Mouse (Mus musculus): ENCODE measurements at regions not wholly inside any gene's neighbourhood (a gene's known extent, or its start where the extent isn't known, plus 50 kb on each side); places are given as distances from the start of the nearest gene placed in this dataset.

DNA sequence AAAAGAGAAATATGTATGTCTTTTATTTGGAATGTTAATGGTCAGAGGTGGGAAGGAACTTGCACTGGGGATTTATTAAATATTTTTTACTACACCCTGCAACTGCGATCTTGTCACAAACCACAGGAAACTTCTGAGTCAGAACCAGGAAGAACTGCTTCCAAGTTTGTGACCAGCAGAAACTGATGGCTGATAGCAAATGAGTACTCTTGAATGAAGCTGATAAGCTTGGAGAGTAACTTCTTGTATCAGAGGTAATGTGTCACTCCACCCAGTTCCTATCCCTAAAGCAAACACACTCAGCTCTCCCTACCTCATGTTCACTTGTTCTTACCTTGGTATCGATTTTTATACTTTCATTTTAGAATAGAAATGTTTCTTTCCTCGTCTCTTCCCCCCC is 76.0 kb upstream of the Thpo start:
- H3K36me3 ChIP-seq = no peaks in the 10 kb centered on the region
- H3K4me1 ChIP-seq = peaks cover 12% of the 10 kb centered on the region
- H3K9ac ChIP-seq = no peak overlapping the region
- ATAC-seq = 0 out of 2 replicates have a peak, but pooled peaks have one; percentile 59
- H3K9me3 ChIP-seq (replicated peaks) = no peaks in the 10 kb centered on the region
- no peaks in the 10 kb centered on the region for H3K27me3 ChIP-seq (replicated peaks)
- H3K4me3 ChIP-seq = no peak overlapping the region
- 30% methylated on average over 3 of the region's 3 CpGs for WGBS (ENCODE audit: insufficient replicate concordance)
- no peak overlapping the region for H3K27ac ChIP-seq
- H3K4me2 ChIP-seq = no peak overlapping the region

DNA sequence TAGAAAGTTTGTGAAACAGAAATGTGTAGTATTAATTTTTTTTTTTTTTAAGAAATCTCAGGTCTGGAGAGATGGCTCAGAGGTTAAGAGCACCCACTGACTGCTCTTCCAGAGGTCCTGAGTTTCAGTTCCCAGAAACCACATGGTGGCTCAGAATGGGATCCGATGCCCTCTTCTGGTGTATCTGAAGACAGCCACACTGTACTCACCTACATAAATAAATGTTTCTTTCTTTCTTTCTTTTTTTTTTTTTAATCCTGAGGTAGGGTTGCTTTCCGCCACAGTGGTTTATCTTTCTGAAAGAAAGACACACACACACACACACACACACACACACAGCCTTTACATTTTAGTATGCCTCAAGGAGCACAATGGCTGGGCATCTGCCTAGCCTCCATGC is 74.0 kb upstream of the Thpo start:
- H3K9ac ChIP-seq = no peak overlapping the region
- no peak overlapping the region for H3K27ac ChIP-seq
- no peak overlapping the region for H3K4me3 ChIP-seq
- H3K36me3 ChIP-seq = no peaks in the 10 kb centered on the region
- WGBS (ENCODE audit: insufficient replicate concordance) = 66% methylated on average over 2 of the region's 2 CpGs
- H3K4me1 ChIP-seq = peaks cover 27% of the 10 kb centered on the region
- H3K27me3 ChIP-seq (replicated peaks) = no peaks in the 10 kb centered on the region
- H3K9me3 ChIP-seq (replicated peaks) = no peaks in the 10 kb centered on the region
- ATAC-seq = no peak
- H3K4me2 ChIP-seq = no peak overlapping the region

DNA sequence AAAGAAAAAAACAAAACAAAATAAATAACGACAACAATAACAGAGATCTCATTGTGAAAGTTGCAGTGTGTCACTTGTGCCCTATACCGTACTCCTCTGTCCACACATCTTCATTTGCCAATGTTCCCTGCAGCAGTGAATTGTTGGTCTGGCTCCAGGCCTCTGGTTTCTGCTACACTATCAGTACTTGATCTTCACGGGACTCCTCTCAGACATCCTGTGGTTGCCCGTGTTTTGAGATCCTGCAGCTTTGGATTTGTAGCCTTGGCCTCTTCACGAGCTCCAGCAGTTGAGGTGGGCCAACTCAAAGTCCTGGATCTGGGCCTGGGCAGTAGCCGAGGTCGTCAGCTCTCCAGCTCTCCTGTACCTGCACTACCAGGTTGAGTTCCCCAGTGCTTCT is 72.4 kb upstream of the Thpo start:
- Histone ChIP-seq H3K9ac (no peak overlapping the region), H3K9me3 (replicated peaks) (no peaks in the 10 kb centered on the region), H3K27ac (no peak overlapping the region), H3K4me1 (peaks cover 37% of the 10 kb centered on the region), H3K4me2 (no peak overlapping the region), H3K4me3 (no peak overlapping the region), H3K36me3 (no peaks in the 10 kb centered on the region), H3K27me3 (replicated peaks) (no peaks in the 10 kb centered on the region)
- 54% methylated on average over 7 of the region's 7 CpGs for WGBS (ENCODE audit: insufficient replicate concordance)
- ATAC-seq = no peak

DNA sequence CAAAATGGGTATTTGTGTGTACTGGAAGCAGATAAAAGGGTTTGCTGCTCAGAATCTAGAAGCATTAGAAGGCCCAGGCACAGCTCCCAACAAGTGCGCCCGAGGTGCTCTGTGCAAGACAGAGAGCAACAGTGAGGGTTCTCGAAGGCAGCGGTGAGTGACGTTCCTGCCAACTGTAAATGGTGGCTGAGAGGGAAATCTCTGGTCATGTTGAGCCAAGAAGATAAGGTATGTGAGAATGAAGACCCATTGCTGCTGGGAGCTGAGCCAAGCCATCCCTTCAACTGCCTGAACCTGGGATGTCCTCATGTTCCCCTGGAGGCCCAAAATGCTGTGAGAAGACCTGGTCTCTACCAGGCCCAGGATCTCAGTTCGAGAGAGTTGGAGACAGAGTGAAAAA is 71.5 kb upstream of the Thpo start:
- H3K9ac ChIP-seq = no peak overlapping the region
- H3K4me3 ChIP-seq = no peak overlapping the region
- H3K27ac ChIP-seq = no peak overlapping the region
- WGBS (ENCODE audit: insufficient replicate concordance) = 67% methylated on average over 6 of the region's 6 CpGs
- peaks cover 37% of the 10 kb centered on the region for H3K4me1 ChIP-seq
- no peak overlapping the region for H3K4me2 ChIP-seq
- H3K36me3 ChIP-seq = no peaks in the 10 kb centered on the region
- H3K9me3 ChIP-seq (replicated peaks) = no peaks in the 10 kb centered on the region
- H3K27me3 ChIP-seq (replicated peaks) = no peaks in the 10 kb centered on the region
- ATAC-seq = no peak

DNA sequence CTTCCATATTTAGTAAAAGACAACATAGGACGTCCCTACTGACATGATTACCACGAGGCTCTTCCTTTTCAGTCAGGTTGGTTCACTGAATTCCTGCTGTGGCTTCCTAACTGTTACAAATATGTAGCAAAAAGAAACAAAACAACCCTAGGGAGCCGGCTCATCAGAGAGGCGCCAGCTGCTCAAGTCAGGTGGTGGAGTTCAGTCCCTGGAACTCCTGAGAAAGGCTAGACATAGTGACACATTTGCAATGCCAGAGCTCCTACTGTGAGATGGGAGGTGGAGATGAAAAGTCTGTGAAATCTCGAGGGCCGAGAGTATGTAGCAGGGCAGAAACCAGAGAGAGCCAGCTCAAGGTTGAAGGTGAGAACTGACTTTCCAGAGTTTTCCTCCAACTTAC is 70.8 kb upstream of the Thpo start:
- Histone ChIP-seq H3K36me3 (no peaks in the 10 kb centered on the region), H3K4me3 (peak overlapping the region; percentile 46; the same call in 1 of the 2 replicates), H3K27me3 (replicated peaks) (no peaks in the 10 kb centered on the region), H3K4me1 (peaks cover 30% of the 10 kb centered on the region), H3K27ac (no peak overlapping the region), H3K9ac (no peak overlapping the region), H3K4me2 (peak overlapping the region; percentile 67), H3K9me3 (replicated peaks) (no peaks in the 10 kb centered on the region)
- WGBS (ENCODE audit: insufficient replicate concordance) = 28% methylated on average over 6 of the region's 6 CpGs
- ATAC-seq = no peak

DNA sequence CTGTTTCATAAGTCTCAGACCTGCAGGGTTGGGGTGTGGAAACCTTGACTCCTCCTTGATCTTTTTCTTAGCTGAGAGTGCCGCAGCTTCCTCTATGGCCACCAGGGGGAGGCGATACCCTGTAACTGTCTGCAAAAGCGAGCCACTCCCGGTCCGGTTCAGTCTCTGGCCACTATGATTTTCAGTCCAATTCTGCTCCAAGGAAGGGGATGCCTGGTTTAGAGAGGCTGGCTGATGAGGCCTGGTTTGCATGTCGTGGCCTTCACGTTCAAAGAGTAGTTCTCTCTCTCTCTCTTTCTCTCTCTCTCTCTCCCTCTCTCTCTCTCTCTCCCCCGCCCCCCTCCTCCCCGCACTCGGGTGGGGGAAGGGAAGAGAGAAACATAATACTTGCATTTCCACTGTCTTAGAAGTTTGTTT is 70.3 kb upstream of the Thpo start:
- peaks cover 25% of the 10 kb centered on the region for H3K4me1 ChIP-seq
- H3K36me3 ChIP-seq = no peaks in the 10 kb centered on the region
- H3K27me3 ChIP-seq (replicated peaks) = no peaks in the 10 kb centered on the region
- WGBS (ENCODE audit: insufficient replicate concordance) = 5% methylated on average over 10 of the region's 10 CpGs
- H3K9ac ChIP-seq = peak overlapping the region; percentile 33; the same call in 1 of the 2 replicates
- H3K4me3 ChIP-seq = peak overlapping the region; percentile 46
- H3K27ac ChIP-seq = no peak overlapping the region
- H3K4me2 ChIP-seq = peak overlapping the region; percentile 67
- ATAC-seq = peak; percentile 52; the same call in 1 of the 2 replicates
- H3K9me3 ChIP-seq (replicated peaks) = no peaks in the 10 kb centered on the region

DNA sequence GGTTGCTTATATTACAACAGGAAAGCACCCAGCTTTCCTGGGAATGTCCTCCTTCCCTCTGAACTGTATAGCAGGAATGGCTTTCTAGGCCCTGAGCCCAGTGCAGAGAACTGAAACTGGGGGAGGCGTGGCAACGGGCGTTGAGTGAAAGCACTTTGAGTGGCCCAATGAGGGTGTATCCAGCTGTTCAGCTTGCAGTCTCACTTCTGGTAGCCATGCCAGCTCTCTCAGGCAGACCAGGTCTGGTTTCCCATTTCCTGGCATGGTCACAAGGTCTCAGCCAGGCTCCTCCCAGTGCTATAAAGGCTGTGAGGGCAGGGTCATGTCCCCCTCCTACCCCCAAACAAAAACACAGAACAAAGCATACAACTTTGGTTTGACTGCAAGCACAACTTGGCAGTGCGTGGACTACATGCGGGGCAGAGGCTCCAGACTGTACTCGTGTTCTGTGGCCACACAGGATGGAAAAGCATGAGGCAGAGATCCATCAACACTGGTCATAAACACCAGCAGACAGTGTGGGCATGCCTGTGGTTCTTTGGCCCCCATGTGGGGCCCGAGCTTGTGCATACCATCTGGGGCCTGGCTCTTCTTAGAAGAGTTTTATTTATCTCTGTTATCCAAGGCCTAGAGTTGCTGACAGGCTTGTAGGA is 69.1 kb upstream of the Thpo start:
- no peak for ATAC-seq
- WGBS (ENCODE audit: insufficient replicate concordance) = 71% methylated on average over 7 of the region's 7 CpGs
- H3K27ac ChIP-seq = no peak overlapping the region

DNA sequence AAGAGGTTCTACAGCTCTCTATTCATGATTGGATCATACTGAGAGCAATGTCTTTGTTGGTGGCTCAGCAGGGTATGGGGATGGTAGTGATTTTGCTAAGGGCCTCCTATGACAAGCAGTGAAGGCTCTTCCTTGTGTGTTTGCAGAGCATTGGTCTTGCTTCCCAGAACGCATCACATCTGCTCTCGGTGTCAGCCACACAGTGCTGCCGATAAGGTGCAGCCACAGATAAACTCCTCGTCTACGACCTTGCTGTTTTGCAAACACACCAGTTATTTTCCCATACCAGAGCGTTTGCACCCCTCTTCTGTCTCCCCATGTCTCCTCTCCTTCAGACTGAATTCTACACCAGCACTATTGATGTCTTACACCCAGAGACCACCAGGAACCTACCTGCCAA is 68.4 kb upstream of the Thpo start:
- Histone ChIP-seq H3K4me3 (no peak overlapping the region), H3K4me2 (no peak overlapping the region), H3K4me1 (peaks cover 25% of the 10 kb centered on the region), H3K27me3 (replicated peaks) (no peaks in the 10 kb centered on the region), H3K36me3 (no peaks in the 10 kb centered on the region), H3K27ac (no peak overlapping the region), H3K9me3 (replicated peaks) (no peaks in the 10 kb centered on the region), H3K9ac (no peak overlapping the region)
- 36% methylated on average over 6 of the region's 6 CpGs for WGBS (ENCODE audit: insufficient replicate concordance)
- ATAC-seq = no peak

More for the DNA sequence above, 69.1 kb upstream of the Thpo start:
- Histone ChIP-seq H3K36me3 (no peaks in the 10 kb centered on the region), H3K9ac (no peak overlapping the region), H3K4me1 (peaks cover 25% of the 10 kb centered on the region), H3K27me3 (replicated peaks) (no peaks in the 10 kb centered on the region), H3K9me3 (replicated peaks) (no peaks in the 10 kb centered on the region), H3K4me2 (no peak overlapping the region), H3K4me3 (no peak overlapping the region)

DNA sequence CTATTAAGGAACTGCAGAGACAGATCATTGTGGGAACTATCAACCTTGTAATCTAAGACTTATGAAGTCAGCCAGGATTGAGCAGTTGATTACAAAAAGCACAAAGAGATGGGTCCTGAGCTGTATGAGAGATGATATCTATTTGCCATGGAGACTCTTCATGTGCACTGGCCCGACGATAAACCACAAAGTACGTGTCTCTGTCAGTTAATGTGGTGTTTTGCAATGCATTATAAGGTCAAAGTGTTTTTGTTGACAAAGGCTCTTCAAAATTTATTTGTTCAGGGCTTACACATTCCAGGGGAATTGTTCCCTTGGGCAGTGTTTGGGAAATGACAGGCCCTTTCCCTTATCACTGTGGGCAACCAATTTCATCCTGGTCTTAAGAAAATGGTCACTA is 65.7 kb upstream of the Thpo start:
- H3K4me3 ChIP-seq = no peak overlapping the region
- no peak overlapping the region for H3K9ac ChIP-seq
- WGBS (ENCODE audit: insufficient replicate concordance) = 75% methylated on average over 3 of the region's 3 CpGs
- peaks cover 24% of the 10 kb centered on the region for H3K4me1 ChIP-seq
- H3K9me3 ChIP-seq (replicated peaks) = no peaks in the 10 kb centered on the region
- no peaks in the 10 kb centered on the region for H3K36me3 ChIP-seq
- no peaks in the 10 kb centered on the region for H3K27me3 ChIP-seq (replicated peaks)
- H3K27ac ChIP-seq = no peak overlapping the region
- H3K4me2 ChIP-seq = no peak overlapping the region
- no peak for ATAC-seq

DNA sequence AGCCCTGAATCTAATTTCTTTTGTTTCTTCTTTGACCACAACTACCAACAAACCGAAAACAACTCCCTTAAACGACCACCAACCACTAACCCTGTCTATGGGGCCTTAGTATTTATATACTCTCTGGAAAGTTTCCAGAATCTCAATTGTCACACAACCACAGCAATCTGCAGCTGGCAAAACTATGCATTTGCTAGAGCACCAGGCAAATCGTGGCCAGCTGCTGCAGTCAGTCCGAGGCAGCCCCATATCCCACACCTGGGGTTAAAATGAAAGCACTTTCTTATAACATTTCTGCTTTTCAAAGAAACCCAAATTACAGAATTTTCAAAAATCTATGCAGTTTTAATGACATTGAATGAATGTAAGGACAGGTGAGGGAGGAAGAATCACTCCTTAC is 63.8 kb upstream of the Thpo start:
- Histone ChIP-seq H3K4me3 (no peak overlapping the region), H3K9me3 (replicated peaks) (no peaks in the 10 kb centered on the region), H3K9ac (no peak overlapping the region), H3K27ac (no peak overlapping the region), H3K4me2 (no peak overlapping the region), H3K27me3 (replicated peaks) (no peaks in the 10 kb centered on the region), H3K4me1 (peaks cover 8% of the 10 kb centered on the region), H3K36me3 (no peaks in the 10 kb centered on the region)
- ATAC-seq = no peak
- 58% methylated on average over 4 of the region's 4 CpGs for WGBS (ENCODE audit: insufficient replicate concordance)

DNA sequence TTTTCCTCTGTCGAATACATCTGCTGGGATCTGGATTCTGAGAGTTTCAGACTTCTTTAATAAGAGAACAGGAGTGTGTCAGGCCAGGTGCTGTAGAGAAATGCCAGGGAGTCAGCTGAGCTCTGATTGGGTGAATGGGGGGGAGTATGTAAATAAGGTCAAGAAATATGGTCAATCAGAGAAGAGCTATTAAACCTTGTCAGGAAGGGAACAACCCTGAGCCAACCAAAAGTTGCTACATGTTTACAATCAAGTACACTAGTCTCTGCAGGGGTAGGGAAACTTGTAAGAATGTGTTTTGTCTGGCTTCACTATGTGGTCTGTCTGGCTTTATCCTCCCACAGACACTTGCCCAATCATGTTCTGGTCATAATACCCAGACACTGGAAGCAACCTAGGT is 60.4 kb upstream of the Thpo start:
- WGBS (ENCODE audit: insufficient replicate concordance) = 48% methylated on average over 1 of the region's 1 CpGs
- Histone ChIP-seq H3K9me3 (replicated peaks) (no peaks in the 10 kb centered on the region), H3K9ac (no peak overlapping the region), H3K36me3 (no peaks in the 10 kb centered on the region), H3K27ac (no peak overlapping the region), H3K4me2 (no peak overlapping the region), H3K27me3 (replicated peaks) (no peaks in the 10 kb centered on the region), H3K4me1 (no peaks in the 10 kb centered on the region), H3K4me3 (no peak overlapping the region)
- no peak for ATAC-seq

Measured in liver, embryonic 12.5 days (tissue).